Mouse (Mus musculus) G1E-ER4 (cell line): ENCODE measurements around the gene Hoxa13. TPM values are rescaled to one million over a fixed set of nuclear protein-coding genes. Genes with fewer than 3 reads are reported as not detected.

Experiments used
- GATA1 ChIP-seq: IDR thresholded peaks from one replicate; pipeline ENCODE4 v1.8.0; 2012; ENCODE audit warnings: low read length, inconsistent platforms
- polyA plus RNA-seq: library from polyadenylated mRNA; stranded (reverse); fragments of >175 nt; gene quantifications from 2 replicates; pipeline ENCODE4 v1.2.3, GENCODE M21; 2012

Gene Hoxa13
- polyA plus RNA-seq, 1 experiment: not detected

DNA sequence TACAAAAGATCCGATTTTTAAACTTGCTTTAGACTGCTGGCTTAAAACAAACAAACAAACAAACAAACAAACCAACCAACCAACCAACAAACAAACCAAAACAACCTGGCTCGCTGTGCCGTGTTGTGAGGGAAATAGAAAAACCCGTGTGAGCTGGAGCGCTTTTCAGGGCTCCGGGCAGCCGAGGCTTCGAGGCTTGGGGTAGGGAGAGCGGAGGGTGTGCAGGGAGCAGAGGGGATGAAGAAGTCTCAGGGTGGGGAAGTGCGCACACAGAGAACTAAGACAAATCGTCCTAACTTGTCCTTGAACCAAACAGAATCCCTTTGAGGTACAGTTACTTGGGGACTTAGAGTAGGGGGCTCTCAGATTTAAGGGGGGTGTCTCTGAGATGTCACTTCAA lies 13.9 kb upstream of the Hoxa13 start:
- no peak for TF ChIP-seq GATA1

GRCm38 (mm10) chr6:52273656-52274280 lies 13.1 kb upstream of the Hoxa13 start:
- TF ChIP-seq GATA1: no peak

GRCm38 (mm10) chr6:52272766-52273655 lies 12.3 kb upstream of the Hoxa13 start:
- no peak for TF ChIP-seq GATA1

DNA sequence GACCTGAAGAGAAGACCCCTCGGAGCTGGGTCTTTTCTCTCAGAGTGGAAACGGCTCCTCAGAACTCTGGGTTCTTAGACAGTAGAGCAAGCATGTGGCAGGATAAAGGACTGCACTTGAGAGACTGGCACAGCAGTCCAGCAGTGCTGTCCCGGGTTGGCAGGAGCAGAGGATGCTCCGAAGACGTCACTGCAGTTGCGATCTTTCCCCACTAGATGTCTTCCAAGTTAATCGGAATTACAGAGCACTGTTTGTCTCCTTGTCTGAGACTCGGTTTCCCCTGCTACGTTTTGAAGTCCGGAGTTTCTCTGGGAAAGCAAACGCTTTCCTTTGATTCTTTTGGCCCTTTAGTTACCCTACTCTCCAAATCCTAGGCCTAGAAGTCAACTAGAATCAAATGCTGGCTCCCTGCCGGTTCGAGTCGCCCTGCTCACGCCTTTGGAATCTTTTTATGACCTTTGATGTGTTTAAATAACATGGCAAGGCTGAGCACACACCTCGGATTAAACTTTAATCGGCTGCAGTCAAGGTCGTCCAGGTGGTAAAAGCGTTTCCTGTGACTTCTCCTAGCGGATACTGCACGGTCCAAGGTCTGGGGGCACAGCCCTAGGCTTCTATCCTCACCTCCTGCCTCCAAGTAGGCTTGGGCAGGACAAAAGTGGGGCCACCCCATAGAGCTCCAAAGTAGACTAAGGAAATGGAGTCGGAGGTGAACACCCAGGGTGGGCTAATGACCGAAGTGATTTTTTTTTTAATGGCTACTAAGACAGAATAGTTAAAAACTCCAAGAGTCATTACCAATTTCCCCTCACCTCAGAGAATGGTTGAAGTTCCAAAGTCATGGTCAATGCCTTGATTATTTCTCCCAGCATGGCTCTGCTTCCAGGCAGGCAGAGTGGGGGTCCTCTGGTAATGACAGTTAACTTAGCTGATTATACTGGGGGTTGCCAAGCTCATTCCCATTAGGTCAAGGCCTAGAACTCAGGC lies 10.1 kb upstream of the Hoxa13 start:
- TF ChIP-seq GATA1: no peak

- no peak for TF ChIP-seq GATA1
Measured at GRCm38 (mm10) chr6:52268756-52269155, 8.1 kb upstream of the Hoxa13 start.

GRCm38 (mm10) chr6:52268341-52268740 lies 7.7 kb upstream of the Hoxa13 start:
- no peak for TF ChIP-seq GATA1

DNA sequence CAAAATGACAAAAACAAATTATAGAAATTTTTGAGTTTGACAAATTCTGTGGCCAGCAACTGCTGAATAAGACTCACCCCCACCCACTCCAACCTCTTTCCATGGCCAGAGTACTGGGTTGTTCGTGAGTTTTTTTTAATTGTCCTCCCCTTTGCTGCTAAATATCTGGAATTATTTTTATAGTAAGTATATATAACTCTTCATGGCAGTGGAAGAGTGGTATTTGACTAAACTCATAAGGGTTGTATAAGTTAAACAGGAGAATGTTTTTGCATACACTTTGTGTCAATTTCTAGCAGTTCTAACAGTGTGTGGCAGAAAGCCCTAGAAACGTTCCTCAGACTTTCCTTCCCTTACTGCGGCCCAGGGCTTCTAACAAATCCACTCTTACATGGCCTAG lies 7.0 kb upstream of the Hoxa13 start:
- TF ChIP-seq GATA1: no peak

GRCm38 (mm10) chr6:52267221-52267620 lies 6.5 kb upstream of the Hoxa13 start:
- no peak for TF ChIP-seq GATA1

- no peak for TF ChIP-seq GATA1
Measured at GRCm38 (mm10) chr6:52266666-52266985, 5.9 kb upstream of the Hoxa13 start.

DNA sequence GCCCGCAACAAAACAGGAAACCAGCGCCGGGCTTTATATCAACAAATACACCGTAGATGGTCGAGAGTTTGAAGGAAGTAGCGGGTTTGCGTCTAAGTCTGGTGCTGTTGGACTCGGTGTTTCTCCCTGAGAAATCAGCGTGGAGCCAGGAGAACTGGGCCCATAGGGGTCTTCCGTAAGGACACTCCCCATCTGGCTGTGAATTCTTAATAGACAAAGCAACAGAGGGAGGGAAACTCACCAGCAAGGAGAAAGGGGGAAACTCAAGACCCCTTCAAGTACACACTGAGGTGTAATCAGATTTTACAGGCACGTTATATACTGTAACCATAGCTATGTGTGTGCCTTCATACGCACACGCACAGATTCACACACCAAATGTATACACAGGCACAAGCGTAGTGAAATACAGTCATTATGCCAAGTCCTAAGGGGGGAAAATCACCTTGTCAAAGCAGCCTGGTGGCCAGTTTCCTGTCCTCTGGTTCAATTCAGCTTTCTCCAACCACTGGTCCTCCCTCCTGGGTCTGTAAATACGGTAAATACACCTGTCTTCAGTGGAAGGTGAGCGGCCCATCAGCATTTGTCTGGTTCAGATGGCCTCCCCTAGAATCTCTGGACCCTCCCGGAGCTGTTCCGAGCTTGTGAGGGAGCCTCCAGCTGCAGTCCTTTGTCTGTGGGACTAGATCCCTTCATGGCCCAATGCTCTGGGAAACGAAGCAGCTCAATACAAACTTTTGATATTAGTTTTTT lies 5.4 kb upstream of the Hoxa13 start:
- TF ChIP-seq GATA1: no peak

- no peak for TF ChIP-seq GATA1
Measured at GRCm38 (mm10) chr6:52265306-52265912, 4.7 kb upstream of the Hoxa13 start.

- no peak for TF ChIP-seq GATA1
Measured at GRCm38 (mm10) chr6:52264106-52264790, 3.6 kb upstream of the Hoxa13 start.

- TF ChIP-seq GATA1: no peak
Measured at GRCm38 (mm10) chr6:52263321-52263585, 2.6 kb upstream of the Hoxa13 start.

DNA sequence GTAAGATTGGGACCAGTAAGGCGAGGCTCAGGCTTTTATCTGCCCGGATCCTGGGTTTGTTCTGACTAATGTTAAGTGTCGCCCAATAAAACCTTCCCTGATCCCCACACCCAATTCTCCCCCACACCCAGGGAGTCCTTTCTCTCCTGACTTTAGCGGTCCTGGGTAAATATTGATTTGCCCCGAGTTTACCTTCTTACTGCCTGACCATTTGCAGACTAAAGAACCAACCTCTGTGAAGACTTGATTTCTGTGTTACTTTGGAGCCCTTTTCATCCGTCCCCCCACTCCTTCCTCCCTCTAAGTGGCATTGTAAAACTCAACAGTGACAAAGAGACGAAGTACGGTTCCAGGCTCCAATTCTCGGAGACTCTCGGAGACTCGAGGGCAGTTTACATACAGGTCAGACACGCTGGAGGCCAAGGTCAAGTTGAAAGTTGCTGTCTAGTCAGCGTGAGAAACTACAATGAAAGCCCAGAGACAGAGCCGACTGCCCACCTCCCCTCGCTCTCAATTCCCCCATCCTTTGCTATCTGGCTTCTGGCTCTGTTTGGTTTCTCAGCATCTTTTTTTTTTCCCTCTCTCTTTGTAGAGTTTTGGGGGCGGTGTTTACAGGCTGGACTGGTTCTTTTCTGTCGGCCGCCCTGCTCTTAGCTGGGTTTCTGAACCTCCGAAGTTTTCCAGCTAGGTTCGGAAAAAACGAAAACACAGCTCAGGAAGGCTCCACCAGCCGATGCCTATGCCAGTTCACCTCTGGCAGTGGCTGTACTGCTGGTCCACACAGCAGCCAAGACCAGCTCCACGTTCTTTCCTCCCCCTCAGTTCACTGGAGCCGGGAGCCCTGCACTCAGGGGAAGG lies 2.0 kb upstream of the Hoxa13 start:
- no peak for TF ChIP-seq GATA1
